Mouse (Mus musculus) left cerebral cortex, adult 8-10 months (tissue): ENCODE results near the gene Cort. TPM values are rescaled to one million over a fixed set of nuclear protein-coding genes. Genes with fewer than 3 reads are reported as not detected.

ENCODE experiments used
- DNase-seq, 2 experiments: peaks; one replicate each; pipeline ENCODE4 v3.0.0; 2022; ENCODE audit warnings: low spot score in 2 of 2
- total RNA-seq, 4 experiments: library from RNA; stranded (reverse); gene quantifications; 2 replicates each; pipeline ENCODE4 v1.2.4; 2022

Gene Cort
- total RNA-seq, 4 experiments from 2014 or later = 8.3 to 14.0 (median 11.0) TPM

- peak; percentile 80 to 87 for DNase-seq
Measured at GRCm38 (mm10) chr4:149099369-149100017, 27.1 kb downstream of the Cort start, which contains the start of gene Pex14. Gene Pex14, minus strand, starts transcription at chr4:149099876.

GRCm38 (mm10) chr4:149098571-149098970, 28.0 kb downstream of the Cort start:
- DNase-seq = no peak

GRCm38 (mm10) chr4:149097956-149098355, 28.6 kb downstream of the Cort start:
- no peak for DNase-seq

- no peak for DNase-seq
Measured at GRCm38 (mm10) chr4:149091364-149091763, 35.2 kb downstream of the Cort start.

GRCm38 (mm10) chr4:149085381-149085780, 41.2 kb downstream of the Cort start:
- DNase-seq = no peak

GRCm38 (mm10) chr4:149081528-149081927, 45.0 kb downstream of the Cort start:
- no peak for DNase-seq

GRCm38 (mm10) chr4:149080111-149080510, 46.5 kb downstream of the Cort start:
- no peak for DNase-seq

- no peak for DNase-seq
Measured at GRCm38 (mm10) chr4:149079629-149080028, 46.9 kb downstream of the Cort start.

- DNase-seq = no peak
Measured at GRCm38 (mm10) chr4:149078261-149078660, 48.3 kb downstream of the Cort start.

- DNase-seq = peak; percentile 47 to 50
Measured at GRCm38 (mm10) chr4:149075871-149076575, 50.5 kb downstream of the Cort start.

- DNase-seq = no peak
Measured at GRCm38 (mm10) chr4:149075073-149075472, 51.5 kb downstream of the Cort start.

Other genes with a start within 250 kb of the Cort start
- gene Pex14, start 26.9 kb downstream of the Cort start, total RNA-seq = 10 to 100 TPM; 51.7 to 61.3 (median 59.2) TPM
- 10 to 100 TPM; 55.8 to 62.6 (median 58.1) TPM for gene Dffa, start 22.6 kb downstream of the Cort start, total RNA-seq
- 10 to 100 TPM; 24.4 to 29.1 (median 25.8) TPM for gene Cenps, start 10.9 kb upstream of the Cort start, total RNA-seq
- 10 to 100 TPM; 36.0 to 43.8 (median 40.9) TPM for gene Pgd, start 40.0 kb upstream of the Cort start, total RNA-seq
- 100 to 1,000 TPM; 419 to 466 (median 440) TPM for gene Kif1b, start 180.9 kb upstream of the Cort start, total RNA-seq